Mouse (Mus musculus): ENCODE data around the gene Psen2. TPM values are rescaled to one million over a fixed set of nuclear protein-coding genes. Genes with fewer than 3 reads are reported as not detected.

The Psen2 gene
- polyA plus RNA-seq, 1 experiment: not detected

DNA sequence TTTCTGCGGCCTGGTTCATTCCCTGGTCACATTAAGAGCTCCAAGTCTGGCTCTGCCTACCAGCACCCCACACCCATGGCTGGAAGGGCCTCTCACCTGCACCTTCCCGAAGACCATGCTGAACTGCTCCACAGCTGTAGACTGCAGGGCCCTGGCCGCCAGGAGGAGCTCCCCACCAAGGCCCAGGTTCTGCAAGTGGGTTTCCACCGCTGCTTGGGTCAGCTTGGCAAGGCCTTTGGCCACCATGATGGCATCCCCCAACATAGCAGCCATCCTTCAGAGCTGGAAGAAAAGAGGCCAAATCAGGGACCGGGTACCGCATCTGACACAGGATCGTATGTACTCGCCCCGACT, 81.3 kb downstream of the Psen2 start:
- TF ChIP-seq CTCF (IDR thresholded peaks at IDR 0.05; ENCODE audit: insufficient read depth, low read depth, low read length): no peak
- TF ChIP-seq POLR2A (IDR thresholded peaks at IDR 0.05; ENCODE audit: insufficient read depth, low read depth, low read length): no peak
- Histone ChIP-seq H3K27ac (ENCODE audit: insufficient read depth, low read depth, low read length) (no peak overlapping the region), H3K4me3 (ENCODE audit: insufficient read depth, low read depth, low read length) (no peak overlapping the region), H3K4me1 (ENCODE audit: control insufficient read depth, insufficient read depth, low read length) (no peaks in the 10 kb centered on the region)
- 93% methylated on average over 9 of the region's 9 CpGs for WGBS

DNA sequence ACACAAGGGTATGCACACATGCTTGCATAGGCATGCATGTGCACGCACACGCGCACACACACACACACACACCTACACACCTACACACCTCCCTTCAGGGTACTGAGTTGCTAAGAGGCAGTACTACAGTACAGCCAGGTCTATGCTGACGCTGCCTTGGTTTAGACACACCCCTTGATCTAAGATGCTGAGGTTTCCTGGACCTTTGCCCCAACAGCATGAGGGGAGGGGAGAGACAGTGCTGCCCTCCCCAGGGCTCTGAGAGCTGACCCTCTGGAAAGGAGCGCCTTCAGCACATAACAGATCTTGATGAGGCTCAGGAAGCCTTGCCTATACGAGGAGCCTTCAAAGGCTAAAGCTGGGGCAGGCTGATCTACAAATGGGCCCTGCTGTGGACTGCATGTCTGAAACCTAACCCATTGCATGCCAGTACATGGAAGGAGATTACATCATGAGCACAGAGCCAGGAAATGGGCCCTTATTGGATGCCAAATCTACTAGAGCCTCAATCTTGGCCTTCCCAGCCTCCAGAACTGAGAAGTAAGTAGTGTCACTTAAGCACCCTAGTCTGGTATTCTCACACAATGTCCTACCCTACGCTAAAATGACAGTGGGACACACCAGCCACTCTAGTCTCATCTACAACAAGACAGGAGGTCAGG, 81.8 kb downstream of the Psen2 start:
- no peak for TF ChIP-seq POLR2A (IDR thresholded peaks at IDR 0.05; ENCODE audit: insufficient read depth, low read depth, low read length)
- no peak for TF ChIP-seq CTCF (IDR thresholded peaks at IDR 0.05; ENCODE audit: insufficient read depth, low read depth, low read length)
- Histone ChIP-seq H3K4me1 (ENCODE audit: control insufficient read depth, insufficient read depth, low read length) (no peaks in the 10 kb centered on the region), H3K4me3 (ENCODE audit: insufficient read depth, low read depth, low read length) (no peak overlapping the region), H3K27ac (ENCODE audit: insufficient read depth, low read depth, low read length) (no peak overlapping the region)
- 92% methylated on average over 7 of the region's 7 CpGs for WGBS

DNA sequence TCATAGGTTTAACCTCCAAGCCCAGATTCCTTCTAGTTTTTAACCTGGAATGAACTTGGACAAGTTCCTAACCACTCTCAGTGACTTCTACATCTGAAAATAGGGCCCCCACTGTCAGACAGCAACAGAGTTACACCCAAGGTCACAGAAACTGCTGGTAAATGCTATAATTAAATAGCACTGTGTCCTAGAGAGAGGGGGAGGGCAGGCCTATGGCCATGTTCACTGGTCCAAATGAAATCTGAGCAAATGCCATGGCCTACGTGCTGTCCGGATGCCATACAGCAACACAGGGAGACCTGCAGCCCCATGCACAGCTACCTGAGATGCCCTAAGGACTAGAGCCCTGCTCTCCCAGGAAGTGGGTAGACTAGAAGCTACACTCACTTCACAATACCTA, 83.4 kb downstream of the Psen2 start:
- Histone ChIP-seq H3K4me1 (ENCODE audit: control insufficient read depth, insufficient read depth, low read length) (no peaks in the 10 kb centered on the region), H3K4me3 (ENCODE audit: insufficient read depth, low read depth, low read length) (no peak overlapping the region), H3K27ac (ENCODE audit: insufficient read depth, low read depth, low read length) (no peak overlapping the region)
- 95% methylated on average over 2 of the region's 2 CpGs for WGBS
- TF ChIP-seq POLR2A (IDR thresholded peaks at IDR 0.05; ENCODE audit: insufficient read depth, low read depth, low read length) (no peak), CTCF (IDR thresholded peaks at IDR 0.05; ENCODE audit: insufficient read depth, low read depth, low read length) (no peak)

DNA sequence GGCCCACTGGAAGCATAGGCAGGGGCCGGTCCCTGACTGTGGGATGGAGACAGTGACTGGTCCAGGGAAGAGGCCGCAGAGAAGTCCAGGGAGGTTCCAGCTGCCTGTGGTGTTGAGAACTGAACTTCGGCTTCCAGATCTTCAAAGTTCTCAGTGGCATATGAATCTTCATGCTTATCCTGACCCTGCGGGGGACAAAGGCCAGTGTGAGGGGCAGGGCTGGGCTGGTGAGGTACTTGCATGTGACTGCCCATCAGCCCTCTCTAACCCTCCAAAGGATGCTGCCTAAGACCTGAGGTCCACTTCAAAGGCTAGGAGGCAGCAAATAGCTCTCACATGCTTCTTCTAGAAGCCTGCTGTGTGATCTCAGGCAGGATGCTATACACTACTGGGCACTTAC, 84.1 kb downstream of the Psen2 start:
- WGBS: 94% methylated on average over 4 of the region's 4 CpGs
- H3K4me3 ChIP-seq (ENCODE audit: insufficient read depth, low read depth, low read length): no peak overlapping the region
- H3K27ac ChIP-seq (ENCODE audit: insufficient read depth, low read depth, low read length): no peak overlapping the region
- TF ChIP-seq POLR2A (IDR thresholded peaks at IDR 0.05; ENCODE audit: insufficient read depth, low read depth, low read length) (no peak), CTCF (IDR thresholded peaks at IDR 0.05; ENCODE audit: insufficient read depth, low read depth, low read length) (no peak)
- H3K4me1 ChIP-seq (ENCODE audit: control insufficient read depth, insufficient read depth, low read length): no peaks in the 10 kb centered on the region

DNA sequence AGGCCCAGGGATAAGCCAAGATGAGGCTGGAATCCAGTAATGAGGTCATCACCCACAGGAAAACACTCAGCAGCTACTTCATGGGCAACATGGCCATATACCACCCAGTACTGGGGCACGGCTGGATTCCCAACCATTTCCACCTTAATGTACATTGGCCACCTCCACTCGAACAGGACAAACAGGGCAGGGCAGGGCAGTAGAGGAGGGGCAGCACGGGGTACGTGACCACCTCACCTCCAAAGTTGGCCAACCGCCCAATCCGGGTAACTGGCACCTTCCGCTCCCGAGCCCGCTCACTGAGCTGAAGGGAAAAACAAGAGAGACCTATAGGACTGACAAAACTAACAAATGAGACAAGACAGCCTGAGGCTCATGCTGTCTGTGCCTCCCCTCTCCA, 84.9 kb downstream of the Psen2 start:
- no peak overlapping the region for H3K4me3 ChIP-seq (ENCODE audit: insufficient read depth, low read depth, low read length)
- no peak overlapping the region for H3K27ac ChIP-seq (ENCODE audit: insufficient read depth, low read depth, low read length)
- WGBS: 92% methylated on average over 9 of the region's 9 CpGs
- H3K4me1 ChIP-seq (ENCODE audit: control insufficient read depth, insufficient read depth, low read length): no peaks in the 10 kb centered on the region
- no peak for TF ChIP-seq CTCF (IDR thresholded peaks at IDR 0.05; ENCODE audit: insufficient read depth, low read depth, low read length)
- TF ChIP-seq POLR2A (IDR thresholded peaks at IDR 0.05; ENCODE audit: insufficient read depth, low read depth, low read length): no peak

Other genes with a start within 250 kb of the Psen2 start
- gene Coq8a, start 63.8 kb downstream of the Psen2 start, polyA plus RNA-seq (2012; ENCODE audit: insufficient read depth, insufficient read length, low replicate concordance, missing spikeins): not detected in 2 replicates
- gene Itpkb, start 67.0 kb upstream of the Psen2 start, polyA plus RNA-seq (2012; ENCODE audit: insufficient read depth, insufficient read length, low replicate concordance, missing spikeins): 73.3 and 86.9 TPM in 2 replicates
- not detected in 2 replicates for gene Stum, start 220.1 kb upstream of the Psen2 start, polyA plus RNA-seq (2012; ENCODE audit: insufficient read depth, insufficient read length, low replicate concordance, missing spikeins)

Data from olfactory bulb, adult 2 months (tissue).